Mouse (Mus musculus) adrenal gland, adult 2 months (tissue): ENCODE measurements at regions not wholly inside any gene's neighbourhood (a gene's known extent, or its start where the extent isn't known, plus 50 kb on each side); places are given as distances from the start of the nearest gene placed in this dataset.
A peak's percentile ranks its signal among the peaks of the same experiment; 100 is the strongest.

Experiments used
- DNase-seq: peaks from one replicate; pipeline ENCODE4 v3.0.0; 2021

DNA sequence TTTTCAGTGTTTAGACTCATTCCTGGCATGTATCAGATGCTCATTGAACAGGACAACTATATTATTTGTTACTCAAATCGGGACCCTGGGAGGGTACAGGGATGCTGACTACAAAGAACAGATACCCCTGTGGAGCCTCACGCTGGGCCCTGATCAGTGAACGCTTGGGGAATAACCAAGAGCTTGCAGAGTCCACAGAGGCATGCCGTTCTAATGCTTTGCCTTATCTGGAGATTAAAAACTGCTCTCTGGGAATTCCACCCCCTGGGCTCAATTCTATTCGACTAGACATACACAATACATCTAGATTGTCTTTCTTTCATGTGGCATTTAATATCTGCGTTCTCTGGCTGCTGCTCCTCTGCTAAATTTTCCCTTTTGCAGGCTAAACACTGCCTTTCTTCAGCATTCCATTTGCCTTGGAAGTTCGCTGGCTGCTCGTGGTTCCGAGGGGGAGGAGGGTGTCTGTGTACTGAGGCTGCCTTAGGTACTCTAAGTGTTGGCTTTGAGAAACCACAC is 272.8 kb downstream of the Foxo1 start:
- DNase-seq, result no peak

DNA sequence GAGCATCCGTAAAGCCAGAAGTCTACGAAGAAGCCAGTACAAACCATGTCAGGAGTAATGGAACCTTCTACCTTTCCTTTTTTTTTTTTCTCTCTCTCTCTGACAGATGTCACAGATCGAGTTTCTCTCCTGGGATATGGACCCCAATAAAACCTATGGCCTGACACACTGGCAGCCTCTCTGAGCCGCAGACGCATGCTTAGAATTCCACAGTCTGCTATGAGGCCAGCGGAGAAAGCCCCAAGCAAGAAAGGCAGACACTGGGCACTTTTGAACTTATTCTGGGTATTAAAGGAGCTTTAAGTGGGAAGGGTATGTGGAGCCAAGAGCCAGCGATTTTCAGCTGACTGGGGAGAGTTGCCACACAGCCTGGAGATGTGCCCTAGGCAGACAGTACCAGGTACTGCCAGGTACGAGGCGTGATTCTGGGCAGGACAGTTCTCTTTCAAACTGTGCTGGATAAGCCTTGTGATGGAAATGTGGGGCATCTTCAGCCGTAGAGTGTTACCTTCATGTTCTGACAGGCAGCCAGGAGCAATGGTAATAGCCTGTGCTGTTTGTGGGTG is 271.8 kb downstream of the Foxo1 start:
- no peak for DNase-seq

DNA sequence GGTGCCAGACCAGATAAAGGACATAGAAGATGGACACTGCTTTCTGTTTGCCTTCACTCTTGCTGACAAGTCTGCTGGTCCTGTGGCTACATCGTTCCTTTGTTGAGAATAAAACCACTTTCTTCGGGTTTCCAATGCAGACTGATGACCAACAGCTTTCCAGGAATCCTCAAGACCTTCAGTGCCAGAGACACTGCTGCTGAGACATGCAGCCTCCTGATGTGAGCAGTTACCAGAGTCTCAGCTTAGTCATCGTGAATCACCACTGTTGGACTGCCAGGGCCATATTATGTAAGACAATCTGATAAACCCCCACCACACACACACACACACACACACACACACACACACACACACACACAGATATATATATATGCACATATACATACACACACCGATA is 270.2 kb downstream of the Foxo1 start:
- peak; percentile 75 for DNase-seq

DNA sequence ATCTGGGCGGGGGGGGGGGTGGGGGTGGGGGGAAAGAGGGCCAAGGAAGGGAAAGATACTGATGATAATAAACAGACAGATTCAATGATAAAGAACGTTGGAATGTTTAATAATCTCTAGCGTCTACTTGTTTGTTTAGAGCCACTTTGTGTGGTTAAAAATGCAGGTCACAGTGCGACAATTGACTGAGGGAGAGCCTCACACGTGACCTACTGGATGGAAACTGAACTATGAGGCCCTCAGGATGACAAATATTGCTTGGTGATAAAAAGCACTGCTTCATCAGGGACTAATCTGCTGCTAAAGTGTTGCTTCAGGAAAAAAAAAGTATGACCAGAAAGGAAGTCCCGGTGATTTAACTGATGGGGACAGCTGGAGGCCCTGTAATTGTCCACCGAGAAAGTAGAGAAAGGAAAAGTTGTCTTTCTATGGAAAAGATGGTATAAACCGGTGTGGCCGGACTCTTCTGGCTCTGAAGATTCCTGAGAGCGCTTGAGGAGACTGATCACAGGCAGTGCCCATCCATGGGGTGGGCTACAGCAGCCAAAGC is 269.3 kb downstream of the Foxo1 start:
- DNase-seq, result no peak

DNA sequence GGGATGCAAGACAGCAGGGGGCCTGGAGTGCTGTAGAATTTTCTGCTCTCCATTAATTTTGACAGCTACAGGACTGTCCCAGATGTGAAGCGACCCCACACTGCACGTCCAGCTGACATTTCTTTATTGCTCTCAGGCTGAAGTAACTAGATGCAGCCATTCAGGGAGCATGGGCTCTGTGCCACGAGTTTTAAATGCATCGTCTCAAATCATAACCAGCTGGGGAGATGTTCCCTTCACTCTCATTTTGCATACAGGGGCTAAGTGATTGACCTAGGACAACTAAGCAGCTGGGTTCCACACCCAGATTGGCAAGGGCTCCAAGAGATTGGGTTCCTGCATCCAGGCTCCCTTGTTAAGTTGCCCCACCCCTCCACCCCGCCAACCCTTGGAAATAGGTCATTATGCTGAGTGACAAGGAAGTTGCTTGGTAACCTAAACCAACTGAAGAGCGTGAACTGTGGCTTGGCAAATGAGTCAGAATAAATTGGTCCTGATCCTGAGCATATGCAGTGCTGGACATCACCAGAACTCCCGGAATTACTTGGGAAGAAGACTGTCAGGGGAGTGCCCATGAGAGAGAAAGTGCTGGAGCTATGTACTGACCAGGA is 267.4 kb downstream of the Foxo1 start:
- no peak for DNase-seq

DNA sequence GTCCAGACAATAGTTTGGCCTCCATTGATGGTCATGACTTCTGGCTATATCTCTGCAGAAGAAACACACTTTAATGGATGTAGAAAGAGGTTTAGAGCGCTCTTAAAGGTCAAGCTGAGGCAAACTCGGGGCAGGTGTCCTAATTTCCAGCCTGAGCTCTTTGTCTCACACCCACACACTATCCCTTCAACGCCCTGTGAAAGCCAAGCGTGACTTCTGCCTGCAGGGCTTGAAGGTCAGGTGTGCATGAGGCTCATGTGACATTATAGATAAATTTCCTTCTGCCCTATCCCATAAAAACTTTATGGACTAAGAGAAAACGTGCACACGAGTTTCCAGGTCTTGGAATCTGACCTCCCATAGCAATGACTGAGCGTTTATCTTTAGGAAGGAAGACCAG is 266.0 kb downstream of the Foxo1 start:
- DNase-seq, result no peak

DNA sequence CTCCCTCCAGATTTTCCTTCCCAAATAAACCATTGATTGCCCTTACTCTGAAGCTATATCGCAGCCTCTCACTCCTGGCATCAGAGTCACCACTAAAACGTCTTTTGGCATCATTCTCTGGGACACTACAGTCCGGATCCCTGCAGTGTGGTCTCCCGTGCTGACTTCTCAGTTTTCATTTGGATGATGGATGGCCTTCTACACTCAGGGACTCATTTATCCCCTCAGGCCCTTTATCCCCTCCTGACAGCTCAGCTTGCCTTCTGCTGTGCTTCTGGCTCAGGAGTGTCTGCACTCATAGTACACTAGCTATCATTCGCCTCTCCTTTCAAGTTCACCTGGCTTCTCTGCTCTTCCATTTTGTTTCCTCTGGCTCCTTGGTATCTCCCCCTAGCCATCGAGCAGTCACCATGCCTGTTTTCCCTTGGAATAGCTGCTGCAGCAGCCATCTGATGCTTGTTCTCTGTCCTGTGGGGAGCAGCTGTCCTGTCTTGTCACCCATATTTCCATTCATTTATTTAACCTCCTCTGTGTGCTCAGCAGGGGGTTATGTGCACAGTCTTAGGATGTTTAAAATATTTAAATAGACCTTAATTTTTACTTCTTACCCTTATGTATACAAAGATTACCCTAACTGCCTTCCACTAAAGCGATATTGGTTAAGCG is 263.7 kb downstream of the Foxo1 start:
- DNase-seq, result no peak

DNA sequence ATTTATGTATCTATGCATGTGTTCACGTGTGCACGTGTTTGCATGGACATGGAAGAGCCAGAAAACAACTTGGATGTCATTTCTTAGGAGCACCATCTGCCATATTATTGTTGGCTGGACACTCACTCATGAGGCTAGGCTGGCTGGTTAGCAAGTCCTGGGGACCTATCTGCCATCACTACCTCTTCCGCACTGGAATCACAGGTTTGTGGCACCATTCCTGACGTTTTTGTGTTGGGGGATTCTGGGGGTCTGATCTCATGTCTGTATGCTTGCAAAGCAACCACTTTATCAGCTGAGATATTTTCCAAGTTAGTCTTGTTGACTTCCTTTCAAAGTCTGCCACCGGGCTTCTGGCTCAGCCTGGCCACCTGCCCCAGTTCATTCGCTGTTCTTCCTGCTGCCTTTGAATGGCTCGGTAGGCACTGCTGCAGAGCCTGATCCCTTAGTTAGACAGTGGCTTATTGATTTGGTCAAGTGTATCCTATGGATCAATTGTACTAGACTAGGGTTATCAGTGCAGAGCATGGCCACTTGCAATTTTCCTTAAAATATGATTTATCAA is 262.4 kb downstream of the Foxo1 start:
- no peak for DNase-seq

DNA sequence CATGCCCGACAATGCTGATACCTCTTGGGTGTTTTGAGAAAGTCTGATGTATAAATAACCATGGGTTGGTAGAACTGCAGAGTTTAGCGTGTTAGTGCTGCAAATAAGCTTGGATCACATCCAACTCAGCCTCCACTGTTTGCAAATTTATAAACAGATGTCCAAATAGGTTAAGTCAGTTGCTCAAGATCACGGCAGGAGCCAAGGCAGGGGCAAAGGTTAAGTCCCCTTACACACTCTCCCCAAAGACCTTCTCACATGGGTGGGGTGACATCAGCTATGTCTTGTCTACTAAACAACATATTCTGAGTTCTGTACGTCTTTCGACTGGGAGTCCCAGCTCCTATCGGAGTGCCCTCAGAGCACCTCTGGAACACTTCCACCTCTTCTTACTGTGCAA is 261.0 kb downstream of the Foxo1 start:
- DNase-seq, result peak; percentile 53

DNA sequence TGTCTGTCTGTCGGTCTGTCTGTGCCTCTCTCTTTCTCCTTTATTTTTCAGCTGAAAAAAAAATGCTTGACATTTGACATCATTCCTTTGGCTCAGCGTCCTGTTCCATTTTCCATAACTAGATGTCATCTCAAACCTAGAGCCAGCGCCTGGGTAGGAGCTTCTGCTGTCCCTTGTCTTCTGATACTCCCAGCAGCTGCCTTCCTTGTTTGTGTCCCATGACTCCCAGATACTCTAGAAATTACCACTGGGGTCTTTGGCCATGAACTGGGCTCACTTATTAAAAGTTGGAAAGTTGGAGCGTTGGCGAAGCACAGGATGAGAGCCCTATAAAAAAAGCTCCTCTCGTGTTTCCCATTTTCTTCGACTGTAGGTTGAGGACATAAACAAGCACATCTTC is 260.4 kb downstream of the Foxo1 start:
- DNase-seq, result no peak

DNA sequence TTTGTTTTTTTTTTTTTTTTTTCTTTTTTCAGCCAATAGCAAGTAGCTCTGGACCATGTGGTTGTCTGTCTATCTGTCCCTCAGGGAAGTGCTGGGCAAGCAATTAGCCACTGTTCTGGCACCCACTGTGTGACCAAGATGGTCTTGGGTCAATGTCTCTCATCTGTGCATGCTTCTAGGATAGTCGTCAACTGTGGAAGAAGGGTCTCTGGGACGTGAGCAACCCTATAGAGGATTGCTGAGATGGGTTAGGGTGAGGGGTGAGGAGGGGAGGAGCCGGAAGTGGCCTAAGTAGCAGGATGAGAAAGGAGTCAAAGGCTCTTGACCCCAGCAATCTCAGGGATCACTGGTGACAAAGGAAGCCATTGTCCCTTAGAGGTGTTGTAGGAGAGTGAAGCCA is 259.6 kb downstream of the Foxo1 start:
- DNase-seq, result no peak

DNA sequence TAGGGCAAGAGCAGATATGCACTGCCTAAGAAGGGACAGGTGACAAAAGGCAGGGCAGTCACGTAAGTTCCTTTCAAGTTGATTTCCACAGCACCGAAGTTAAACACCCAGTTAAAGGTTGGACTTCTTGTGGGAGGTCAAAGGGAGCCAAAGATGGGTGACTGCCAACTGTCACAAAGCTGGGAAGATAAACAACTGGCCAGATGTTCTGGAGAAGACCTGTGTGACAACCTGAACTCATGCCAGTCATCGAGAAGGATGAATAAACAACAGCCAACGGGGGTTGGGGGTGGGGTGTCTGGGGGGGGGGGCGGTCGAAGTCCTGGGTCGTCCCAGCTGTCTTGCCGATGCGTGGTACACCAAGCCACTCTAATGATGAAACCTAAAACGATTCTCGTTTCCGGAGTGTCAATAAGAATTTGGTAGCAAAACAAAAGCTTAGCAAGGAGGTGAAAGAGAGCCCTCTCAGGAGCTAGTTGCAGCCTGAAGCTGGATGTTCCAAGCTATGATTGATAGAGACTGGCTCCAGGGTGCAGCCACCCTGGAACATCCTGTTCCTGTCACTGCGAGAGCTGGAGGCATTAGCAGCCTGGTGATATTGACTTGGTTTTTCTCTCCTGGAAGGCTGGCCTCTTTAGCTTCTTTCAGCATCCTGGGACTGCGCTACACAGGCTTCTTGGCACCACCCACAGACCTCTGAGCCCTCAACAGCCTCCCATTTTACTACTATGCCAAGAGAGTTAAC is 259.0 kb downstream of the Foxo1 start:
- no peak for DNase-seq

DNA sequence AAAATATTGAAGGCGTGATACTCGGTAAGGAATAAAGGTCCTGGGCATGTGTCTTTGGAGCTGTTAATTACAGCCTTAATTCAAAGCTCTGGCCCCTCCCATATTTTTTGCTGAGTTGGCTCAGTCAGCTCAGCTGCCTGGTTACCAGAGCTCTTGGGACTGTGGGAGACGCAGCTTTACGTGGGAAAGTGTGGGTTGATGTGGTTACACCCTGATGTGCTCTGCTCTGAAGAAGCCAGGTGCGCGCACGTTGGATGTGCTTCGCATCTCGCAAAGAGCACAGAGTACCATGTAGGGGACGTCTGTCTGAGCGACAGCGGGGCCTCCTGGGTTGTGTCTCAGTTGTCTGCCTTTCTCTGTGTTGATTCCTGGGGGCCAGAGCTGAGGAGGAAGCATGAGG is 254.8 kb downstream of the Foxo1 start:
- DNase-seq, result no peak

DNA sequence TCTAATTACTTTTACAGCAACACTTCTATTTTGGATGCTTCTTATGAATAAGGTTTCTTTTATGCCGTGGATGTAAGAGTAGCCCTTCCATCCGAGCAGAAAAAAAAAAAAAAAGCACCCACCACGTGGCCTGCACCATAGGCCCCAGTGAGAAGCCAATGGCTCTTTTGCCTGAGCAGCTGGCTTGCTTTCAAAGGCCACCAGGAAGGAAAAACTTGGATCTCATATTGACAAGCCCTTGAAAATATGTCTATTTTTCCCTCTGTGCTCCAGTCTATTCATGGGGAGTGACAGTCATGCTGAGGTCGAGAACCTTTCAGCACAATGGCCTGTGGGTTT is 252.4 kb downstream of the Foxo1 start:
- no peak for DNase-seq

DNA sequence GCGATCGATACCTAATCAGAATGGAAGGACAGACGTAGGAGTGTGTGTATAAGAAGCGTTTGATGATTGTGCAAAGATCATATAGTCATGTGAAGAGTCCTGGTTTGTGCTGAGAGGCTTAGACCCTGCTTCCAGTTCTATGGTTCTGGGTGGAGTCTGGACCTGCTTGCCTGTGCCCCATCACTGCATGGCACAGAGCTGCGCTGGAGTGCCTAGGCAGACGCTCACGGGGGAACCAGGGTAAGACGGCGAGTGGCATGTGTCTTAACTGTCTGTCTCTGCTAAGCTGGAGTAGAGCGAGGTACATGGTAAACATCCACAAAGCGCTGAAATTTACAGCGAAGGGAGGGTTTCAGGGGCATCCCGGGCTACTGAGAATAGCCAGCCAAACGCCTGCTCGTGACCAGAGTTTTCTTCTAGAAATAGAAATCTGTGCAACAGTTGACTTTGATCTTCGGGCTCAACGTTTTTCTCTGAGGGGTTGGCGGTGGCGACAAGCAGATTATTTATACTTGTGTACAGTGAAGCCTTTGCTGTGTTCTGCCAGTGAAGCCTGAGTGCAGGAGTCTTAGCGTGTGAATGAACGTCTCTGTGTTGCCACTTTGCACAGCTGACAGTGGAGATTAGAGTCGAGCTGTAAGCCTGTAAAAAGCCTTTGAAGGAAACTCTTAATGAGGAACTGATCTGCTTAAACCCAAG is 251.9 kb downstream of the Foxo1 start:
- DNase-seq, result no peak

DNA sequence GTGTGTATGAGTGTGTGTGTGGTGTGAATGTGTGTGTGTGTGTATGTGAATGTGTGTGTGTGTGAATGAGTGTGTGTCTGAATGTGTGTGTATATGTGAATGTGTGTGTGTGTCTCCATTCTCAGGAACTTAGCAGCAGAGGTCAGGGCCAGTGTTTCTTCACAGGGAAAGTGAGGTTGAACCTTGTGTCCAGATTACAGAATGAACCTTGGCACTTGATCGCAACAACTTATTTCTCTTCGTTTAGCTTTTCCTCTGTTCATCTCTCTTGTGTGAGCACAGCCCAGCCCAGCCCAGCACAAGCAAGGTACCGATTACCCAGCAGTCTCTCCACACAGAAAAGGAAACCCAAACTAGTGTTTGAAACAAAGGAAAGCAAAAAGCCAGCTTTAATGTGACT is 249.7 kb downstream of the Foxo1 start:
- no peak for DNase-seq

DNA sequence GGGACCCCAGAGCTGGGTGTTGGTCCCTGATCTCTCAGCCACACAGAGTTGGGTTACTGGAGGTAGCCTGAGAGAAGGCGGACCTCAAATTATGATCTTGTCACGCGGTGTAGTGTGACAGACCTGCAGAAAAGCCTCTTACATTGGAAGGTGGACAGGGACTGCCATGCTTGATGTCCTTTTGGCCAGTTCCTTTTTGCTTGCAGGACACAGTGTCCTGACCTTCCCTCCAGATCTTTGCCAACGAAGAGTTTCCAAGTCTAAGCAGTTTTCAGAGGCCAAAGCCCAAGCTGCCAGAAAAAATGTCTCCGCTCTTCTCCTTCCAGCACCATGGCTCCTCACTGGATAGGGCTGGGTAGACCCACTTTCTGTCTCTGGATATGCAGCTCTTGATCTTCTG is 248.6 kb downstream of the Foxo1 start:
- no peak for DNase-seq

DNA sequence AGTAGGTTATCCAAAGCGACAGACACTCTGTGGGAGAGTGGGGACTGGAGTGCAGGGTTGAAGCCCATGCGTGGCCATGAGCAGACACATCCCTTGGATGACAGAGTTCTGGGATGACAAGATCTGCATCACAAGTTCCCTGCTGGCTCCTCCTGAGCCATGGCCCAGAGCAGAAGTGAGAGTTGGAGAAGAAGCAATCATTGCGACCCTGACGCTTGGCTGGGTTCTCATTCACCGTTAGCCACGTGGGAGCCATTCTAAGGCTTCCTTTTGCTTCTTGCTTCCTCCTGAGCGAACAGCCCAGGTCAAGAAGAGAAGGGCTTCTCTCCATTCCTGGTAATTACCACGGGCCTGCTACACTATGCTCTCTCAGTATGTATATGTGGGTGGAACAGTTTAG is 244.6 kb downstream of the Foxo1 start:
- no peak for DNase-seq

DNA sequence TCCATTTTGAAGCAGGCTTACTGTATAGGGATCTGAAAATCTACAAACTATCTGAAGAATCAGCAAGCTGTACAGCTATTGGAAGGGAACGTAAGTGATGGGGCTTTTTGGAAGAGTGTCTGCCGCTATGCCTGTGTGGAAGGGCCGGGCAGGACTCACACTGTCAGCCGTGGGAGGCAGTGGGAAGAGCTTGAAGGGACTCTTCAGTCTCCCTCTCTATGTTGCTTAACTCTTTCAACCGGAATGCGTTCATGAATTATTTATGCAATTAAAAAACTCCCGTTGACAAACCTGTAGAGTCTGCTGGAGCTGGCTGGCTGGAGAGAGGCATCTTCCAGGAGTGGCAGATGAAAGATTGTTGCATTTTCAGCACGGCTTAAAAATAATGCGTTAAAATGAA is 243.4 kb downstream of the Foxo1 start:
- no peak for DNase-seq

DNA sequence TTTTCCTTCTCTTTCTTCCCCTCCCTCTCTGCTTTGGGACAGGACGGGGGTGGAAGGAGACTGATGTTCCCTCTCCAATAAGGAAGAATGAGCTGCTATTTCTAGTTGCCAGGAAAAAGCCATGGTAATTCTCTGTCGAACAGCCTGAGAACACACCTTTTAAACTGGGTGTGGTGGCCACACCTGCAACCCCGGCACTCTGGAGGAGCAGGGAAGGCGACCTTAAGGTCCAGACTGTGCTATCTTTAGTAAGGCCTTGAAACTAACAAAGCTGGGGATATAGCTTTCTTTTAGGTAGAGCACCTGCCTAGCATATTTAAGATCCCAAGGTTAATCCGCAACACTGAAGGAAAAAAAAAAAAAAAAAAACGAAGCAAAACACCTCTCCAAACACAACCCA is 242.7 kb downstream of the Foxo1 start:
- no peak for DNase-seq

DNA sequence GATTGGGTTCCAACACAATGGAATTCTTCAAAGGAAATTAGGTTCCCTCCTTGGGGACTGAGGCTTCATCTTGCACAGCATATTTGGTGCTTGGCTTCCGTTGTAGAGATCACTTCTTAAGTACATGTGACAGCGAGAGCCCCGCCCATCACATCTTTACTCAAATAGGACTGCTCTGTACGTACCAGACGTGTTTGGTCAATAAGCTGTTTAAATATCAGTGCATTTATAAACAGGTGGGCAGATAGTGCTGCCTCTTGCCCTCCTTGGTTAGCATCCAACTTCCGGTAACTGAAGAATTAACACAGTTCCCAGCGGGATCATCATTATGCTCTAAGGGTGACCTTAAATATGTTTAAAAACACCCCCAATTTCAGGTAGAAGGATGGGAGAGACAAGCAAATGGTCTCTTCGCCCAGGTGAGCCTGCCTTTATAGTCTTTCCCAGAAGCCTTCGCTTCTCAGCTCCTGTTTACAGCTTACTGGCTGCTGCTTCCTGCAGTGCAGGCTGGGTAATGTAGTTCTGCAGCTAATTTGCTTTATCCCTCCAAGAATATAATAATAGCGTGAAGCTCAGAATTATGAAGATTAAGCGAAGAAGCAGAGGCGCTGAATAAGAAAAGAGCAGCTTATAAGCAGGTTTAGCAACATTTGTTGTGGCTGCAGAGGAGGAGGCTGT is 242.1 kb downstream of the Foxo1 start:
- no peak for DNase-seq
